Mouse (Mus musculus): Measurements from ENCODE around the gene Rtl10. TPM values are rescaled to one million over a fixed set of nuclear protein-coding genes. Genes with fewer than 3 reads are reported as not detected.
"Not testable (repeated sequence)": the region's sequence is repeated elsewhere in the genome, so short reads cannot be mapped to it uniquely, and the experiment has no call there.

Rtl10 gene
- polyA plus RNA-seq, 1 experiment from 2014 or later: 1.1 TPM

GRCm38 (mm10) chr16:18506524-18507199 is 8.0 kb downstream of the Rtl10 start:
- Histone ChIP-seq H3K4me3 (no peak overlapping the region), H3K27ac (ENCODE audit: poor library complexity, severe bottlenecking) (no peak overlapping the region), H3K9me3 (replicated peaks) (no peaks in the 10 kb centered on the region), H3K27me3 (replicated peaks) (peaks cover 6% of the 10 kb centered on the region; the same call in 1 of the 2 replicates), H3K4me2 (no peak overlapping the region), H3K9ac (no peak overlapping the region), H3K4me1 (replicated peaks) (peaks cover 19% of the 10 kb centered on the region), H3K36me3 (peaks cover 12% of the 10 kb centered on the region)
- 91% methylated on average over 3 of the region's 3 CpGs for WGBS
- ATAC-seq (ENCODE audit: insufficient number of reproducible peaks, low FRiP score): no peak

- Histone ChIP-seq H3K27ac (ENCODE audit: poor library complexity, severe bottlenecking) (no peak overlapping the region), H3K4me1 (replicated peaks) (peaks cover 17% of the 10 kb centered on the region), H3K36me3 (peaks cover 7% of the 10 kb centered on the region; the same call in 1 of the 2 replicates), H3K9ac (no peak overlapping the region), H3K4me3 (no peak overlapping the region), H3K4me2 (no peak overlapping the region), H3K9me3 (replicated peaks) (no peaks in the 10 kb centered on the region), H3K27me3 (replicated peaks) (peaks cover 6% of the 10 kb centered on the region; the same call in 1 of the 2 replicates)
- WGBS: 60% methylated on average over 1 of the region's 1 CpGs
- no peak for ATAC-seq (ENCODE audit: insufficient number of reproducible peaks, low FRiP score)
Observed at GRCm38 (mm10) chr16:18507200-18507549, 8.5 kb downstream of the Rtl10 start.

- ATAC-seq (ENCODE audit: insufficient number of reproducible peaks, low FRiP score): no peak
- H3K4me1 ChIP-seq (replicated peaks): peaks cover 16% of the 10 kb centered on the region
- no peaks in the 10 kb centered on the region for H3K9me3 ChIP-seq (replicated peaks)
- H3K36me3 ChIP-seq: no peaks in the 10 kb centered on the region
- 71% methylated on average over 5 of the region's 5 CpGs for WGBS
- no peak overlapping the region for H3K9ac ChIP-seq
- H3K4me2 ChIP-seq: no peak overlapping the region
- no peak overlapping the region for H3K4me3 ChIP-seq
- H3K27ac ChIP-seq (ENCODE audit: poor library complexity, severe bottlenecking): no peak overlapping the region
- peaks cover 6% of the 10 kb centered on the region; the same call in 1 of the 2 replicates for H3K27me3 ChIP-seq (replicated peaks)
Observed at GRCm38 (mm10) chr16:18511741-18512140, 13.0 kb downstream of the Rtl10 start.

GRCm38 (mm10) chr16:18513508-18513907 is 14.8 kb downstream of the Rtl10 start:
- no peak overlapping the region for H3K4me2 ChIP-seq
- no peak overlapping the region for H3K27ac ChIP-seq (ENCODE audit: poor library complexity, severe bottlenecking)
- no peaks in the 10 kb centered on the region for H3K36me3 ChIP-seq
- H3K4me1 ChIP-seq (replicated peaks): peaks cover 16% of the 10 kb centered on the region
- no peaks in the 10 kb centered on the region for H3K9me3 ChIP-seq (replicated peaks)
- 58% methylated on average over 6 of the region's 6 CpGs for WGBS
- H3K9ac ChIP-seq: no peak overlapping the region
- no peaks in the 10 kb centered on the region; the same call in 1 of the 2 replicates for H3K27me3 ChIP-seq (replicated peaks)
- ATAC-seq (ENCODE audit: insufficient number of reproducible peaks, low FRiP score): no peak
- no peak overlapping the region for H3K4me3 ChIP-seq

- no peak for ATAC-seq (ENCODE audit: insufficient number of reproducible peaks, low FRiP score)
- no peaks in the 10 kb centered on the region for H3K27me3 ChIP-seq (replicated peaks)
- no peak overlapping the region for H3K4me2 ChIP-seq
- H3K9me3 ChIP-seq (replicated peaks): no peaks in the 10 kb centered on the region
- H3K9ac ChIP-seq: no peak overlapping the region
- H3K27ac ChIP-seq (ENCODE audit: poor library complexity, severe bottlenecking): no peak overlapping the region
- no peak overlapping the region for H3K4me3 ChIP-seq
- no peaks in the 10 kb centered on the region for H3K4me1 ChIP-seq (replicated peaks)
- H3K36me3 ChIP-seq: no peaks in the 10 kb centered on the region
Observed at GRCm38 (mm10) chr16:18518091-18518490, 19.4 kb downstream of the Rtl10 start.

GRCm38 (mm10) chr16:18523563-18524245 is 25.0 kb downstream of the Rtl10 start:
- Histone ChIP-seq H3K36me3 (no peaks in the 10 kb centered on the region), H3K4me3 (no peak overlapping the region), H3K9ac (no peak overlapping the region), H3K4me2 (no peak overlapping the region), H3K9me3 (replicated peaks) (peaks cover 3% of the 10 kb centered on the region; the same call in 1 of the 2 replicates), H3K27me3 (replicated peaks) (no peaks in the 10 kb centered on the region), H3K27ac (ENCODE audit: poor library complexity, severe bottlenecking) (peak overlapping the region; percentile 16; the same call in 1 of the 2 replicates), H3K4me1 (replicated peaks) (no peaks in the 10 kb centered on the region; the same call in 1 of the 2 replicates)
- ATAC-seq (ENCODE audit: insufficient number of reproducible peaks, low FRiP score): no peak
- WGBS: 64% methylated on average over 8 of the region's 8 CpGs

- Histone ChIP-seq H3K9me3 (replicated peaks) (peaks cover 9% of the 10 kb centered on the region), H3K36me3 (no peaks in the 10 kb centered on the region), H3K27me3 (replicated peaks) (no peaks in the 10 kb centered on the region), H3K4me1 (replicated peaks) (no peaks in the 10 kb centered on the region; the same call in 1 of the 2 replicates), H3K27ac (ENCODE audit: poor library complexity, severe bottlenecking) (no peak overlapping the region), H3K4me3 (no peak overlapping the region), H3K9ac (no peak overlapping the region), H3K4me2 (no peak overlapping the region)
- no peak for ATAC-seq (ENCODE audit: insufficient number of reproducible peaks, low FRiP score)
- WGBS: 90% methylated on average over 5 of the region's 5 CpGs
Observed at GRCm38 (mm10) chr16:18528656-18529055, 30.0 kb downstream of the Rtl10 start.

GRCm38 (mm10) chr16:18533061-18533460 is 34.4 kb downstream of the Rtl10 start:
- 93% methylated on average over 7 of the region's 7 CpGs for WGBS
- not testable (repeated sequence) for H3K36me3 ChIP-seq

GRCm38 (mm10) chr16:18537407-18537990 is 38.8 kb downstream of the Rtl10 start:
- no peak for ATAC-seq (ENCODE audit: insufficient number of reproducible peaks, low FRiP score)
- Histone ChIP-seq H3K27ac (ENCODE audit: poor library complexity, severe bottlenecking) (no peak overlapping the region), H3K4me3 (no peak overlapping the region), H3K4me1 (replicated peaks) (peaks cover 9% of the 10 kb centered on the region; the same call in 1 of the 2 replicates), H3K27me3 (replicated peaks) (peaks cover 20% of the 10 kb centered on the region; the same call in 1 of the 2 replicates), H3K9me3 (replicated peaks) (no peaks in the 10 kb centered on the region), H3K9ac (no peak overlapping the region), H3K4me2 (no peak overlapping the region), H3K36me3 (no peaks in the 10 kb centered on the region)
- 85% methylated on average over 3 of the region's 3 CpGs for WGBS

More at GRCm38 (mm10) chr16:18533061-18533460, 34.4 kb downstream of the Rtl10 start:
- H3K4me1 ChIP-seq (replicated peaks); H3K9me3 ChIP-seq (replicated peaks); H3K4me3 ChIP-seq; H3K9ac ChIP-seq; H3K27ac ChIP-seq (ENCODE audit: poor library complexity, severe bottlenecking); H3K4me2 ChIP-seq; H3K27me3 ChIP-seq (replicated peaks): not testable (repeated sequence)
- ATAC-seq (ENCODE audit: insufficient number of reproducible peaks, low FRiP score): peak; percentile 100

GRCm38 (mm10) chr16:18539281-18539680 is 40.6 kb downstream of the Rtl10 start:
- Histone ChIP-seq H3K9me3 (replicated peaks) (no peaks in the 10 kb centered on the region), H3K27me3 (replicated peaks) (peaks cover 20% of the 10 kb centered on the region; the same call in 1 of the 2 replicates), H3K36me3 (no peaks in the 10 kb centered on the region), H3K27ac (ENCODE audit: poor library complexity, severe bottlenecking) (no peak overlapping the region), H3K4me2 (no peak overlapping the region), H3K4me1 (replicated peaks) (peaks cover 13% of the 10 kb centered on the region), H3K9ac (no peak overlapping the region), H3K4me3 (no peak overlapping the region)
- 45% methylated on average over 6 of the region's 6 CpGs for WGBS
- ATAC-seq (ENCODE audit: insufficient number of reproducible peaks, low FRiP score): no peak

- WGBS: 32% methylated on average over 8 of the region's 8 CpGs
Observed at GRCm38 (mm10) chr16:18543151-18543829, 44.6 kb downstream of the Rtl10 start.

More at GRCm38 (mm10) chr16:18543151-18543829, 44.6 kb downstream of the Rtl10 start:
- Histone ChIP-seq H3K27me3 (replicated peaks) (peaks cover 28% of the 10 kb centered on the region), H3K36me3 (no peaks in the 10 kb centered on the region), H3K4me3 (no peak overlapping the region), H3K4me2 (no peak overlapping the region), H3K9ac (no peak overlapping the region; the same call in 1 of the 2 replicates), H3K4me1 (replicated peaks) (peaks cover 13% of the 10 kb centered on the region), H3K9me3 (replicated peaks) (no peaks in the 10 kb centered on the region), H3K27ac (ENCODE audit: poor library complexity, severe bottlenecking) (no peak overlapping the region)
- ATAC-seq (ENCODE audit: insufficient number of reproducible peaks, low FRiP score): peak; percentile 48; the same call in 1 of the 2 replicates

Data from heart, embryonic 12.5 days (tissue).